Mouse (Mus musculus) testis, adult 2 months (tissue): ENCODE measurements at regions not wholly inside any gene's neighbourhood (a gene's known extent, or its start where the extent isn't known, plus 50 kb on each side); places are given as distances from the start of the nearest gene placed in this dataset.

Experiments
- H3K27ac ChIP-seq: fragments of 200-500 bp; 2 replicates; pipeline ENCODE4 v1.5.1; 2012; ENCODE audit warnings: low read depth, low read length; ENCODE audit not compliant: control insufficient read depth, insufficient read depth
- H3K27me3 ChIP-seq: fragments of 200-500 bp; 2 replicates; pipeline ENCODE4 v1.6.1; 2012; ENCODE audit warnings: mild to moderate bottlenecking, low read length, moderate library complexity; ENCODE audit not compliant: control insufficient read depth, insufficient read depth
- H3K36me3 ChIP-seq: fragments of 200-500 bp; 2 replicates; pipeline ENCODE4 v1.6.1; 2012; ENCODE audit warnings: mild to moderate bottlenecking, low read length; ENCODE audit not compliant: control insufficient read depth, insufficient read depth
- H3K4me1 ChIP-seq: fragments of 200-500 bp; 2 replicates; pipeline ENCODE4 v1.6.1; 2012; ENCODE audit warnings: low read length; ENCODE audit not compliant: control insufficient read depth, insufficient read depth
- H3K4me3 ChIP-seq: fragments of 200-500 bp; 2 replicates; pipeline ENCODE4 v1.5.1; 2012; ENCODE audit warnings: low read depth, mild to moderate bottlenecking, low read length, moderate library complexity, mixed read lengths; ENCODE audit not compliant: control insufficient read depth
- CTCF ChIP-seq: fragments of 200-500 bp; IDR thresholded peaks from 2 replicates; pipeline ENCODE4 v1.5.1; 2012; ENCODE audit warnings: low read depth, mild to moderate bottlenecking, inconsistent platforms, low read length, moderate library complexity; ENCODE audit not compliant: control insufficient read depth, insufficient read depth, insufficient replicate concordance
- POLR2A ChIP-seq: fragments of 200-500 bp; IDR thresholded peaks from 2 replicates; pipeline ENCODE4 v1.6.1; 2012; ENCODE audit warnings: low read depth, mild to moderate bottlenecking, inconsistent platforms, low read length, moderate library complexity; ENCODE audit not compliant: control insufficient read depth

DNA sequence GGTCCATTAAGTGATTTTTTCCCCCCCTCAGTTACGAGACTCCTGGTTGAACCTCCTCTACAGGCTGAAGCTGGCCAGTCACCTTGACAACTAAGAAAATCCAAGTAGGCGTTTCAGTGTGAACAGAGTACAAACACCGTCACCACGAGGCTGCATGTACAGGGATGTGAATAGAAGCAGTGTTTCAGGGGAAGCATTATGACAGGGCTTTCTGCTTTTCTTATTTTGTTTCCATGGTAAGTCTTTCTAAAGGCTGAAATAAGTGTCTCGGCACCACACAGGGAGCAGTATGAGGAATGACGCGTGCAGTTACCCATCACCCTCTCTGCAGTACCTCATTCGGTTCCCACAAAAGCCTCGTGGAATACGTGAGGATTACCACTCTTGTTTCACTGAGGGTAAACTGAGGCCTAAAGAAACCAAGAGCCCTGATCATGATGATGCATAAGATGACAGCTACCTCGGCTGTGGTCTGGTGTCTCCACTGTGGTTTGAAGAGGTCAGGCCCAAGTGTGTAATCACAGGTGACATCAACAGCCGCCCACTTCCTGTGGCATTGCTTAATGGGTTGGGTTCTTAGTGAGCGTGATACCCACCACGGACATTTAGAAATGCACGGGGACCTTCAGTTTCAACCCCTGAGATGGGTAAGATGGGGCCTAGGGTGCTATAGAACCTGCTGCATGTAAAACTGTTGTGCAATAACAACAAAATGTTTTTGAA, 230.5 kb downstream of the Foxo1 start:
- no peaks in the 10 kb centered on the region for H3K36me3 ChIP-seq
- H3K27me3 ChIP-seq, result no peaks in the 10 kb centered on the region
- TF ChIP-seq POLR2A (no peak), CTCF (no peak)
- no peaks in the 10 kb centered on the region for H3K4me1 ChIP-seq
- H3K27ac ChIP-seq, result no peak overlapping the region
- H3K4me3 ChIP-seq, result no peak overlapping the region

- no peak overlapping the region for H3K4me3 ChIP-seq
- H3K36me3 ChIP-seq, result no peaks in the 10 kb centered on the region
- no peaks in the 10 kb centered on the region for H3K4me1 ChIP-seq
- H3K27me3 ChIP-seq, result no peaks in the 10 kb centered on the region
- no peak overlapping the region for H3K27ac ChIP-seq
- TF ChIP-seq POLR2A (no peak), CTCF (no peak)
Observed at GRCm38 (mm10) chr3:52496965-52497364, 228.8 kb downstream of the Foxo1 start.

DNA sequence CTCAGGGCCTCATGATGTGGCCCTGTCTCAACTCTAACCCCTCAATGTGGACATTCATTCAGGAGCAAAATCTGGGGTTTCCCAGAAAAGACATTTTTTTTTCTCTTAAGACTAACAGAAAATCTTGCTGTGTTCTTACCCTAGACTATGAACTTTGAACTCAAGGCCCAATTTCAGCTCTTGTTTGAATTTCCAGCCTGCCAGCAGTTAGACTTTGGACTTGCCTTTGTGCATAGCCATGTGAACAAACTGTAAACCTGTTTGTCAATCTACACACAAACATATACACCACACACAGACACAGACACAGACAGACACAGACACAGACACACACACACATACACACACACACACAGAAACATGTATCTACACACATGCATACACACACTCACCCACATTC, 227.3 kb downstream of the Foxo1 start:
- Histone ChIP-seq H3K4me3 (no peak overlapping the region), H3K27ac (no peak overlapping the region), H3K36me3 (no peaks in the 10 kb centered on the region), H3K27me3 (no peaks in the 10 kb centered on the region), H3K4me1 (no peaks in the 10 kb centered on the region)
- TF ChIP-seq POLR2A (no peak), CTCF (no peak)

DNA sequence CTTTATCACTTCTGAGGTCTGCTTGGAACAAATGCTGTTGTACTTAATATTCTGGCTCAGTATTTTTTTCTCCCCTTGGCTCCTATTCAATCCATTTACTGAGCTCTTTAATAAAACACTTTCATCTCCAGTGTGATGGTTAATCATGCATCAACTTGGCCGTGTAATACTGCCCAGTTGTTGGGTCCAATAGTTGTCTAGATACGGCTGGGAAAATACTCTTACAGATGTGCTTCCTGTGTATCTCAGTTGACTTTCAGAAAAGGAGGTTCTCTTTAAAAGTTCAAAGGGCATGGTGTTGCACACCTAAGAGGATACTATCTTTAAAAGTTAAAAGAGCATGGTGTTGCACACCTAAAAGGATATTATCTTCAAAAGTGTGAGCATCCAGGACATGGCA, 226.8 kb downstream of the Foxo1 start:
- no peaks in the 10 kb centered on the region for H3K36me3 ChIP-seq
- no peaks in the 10 kb centered on the region for H3K27me3 ChIP-seq

DNA sequence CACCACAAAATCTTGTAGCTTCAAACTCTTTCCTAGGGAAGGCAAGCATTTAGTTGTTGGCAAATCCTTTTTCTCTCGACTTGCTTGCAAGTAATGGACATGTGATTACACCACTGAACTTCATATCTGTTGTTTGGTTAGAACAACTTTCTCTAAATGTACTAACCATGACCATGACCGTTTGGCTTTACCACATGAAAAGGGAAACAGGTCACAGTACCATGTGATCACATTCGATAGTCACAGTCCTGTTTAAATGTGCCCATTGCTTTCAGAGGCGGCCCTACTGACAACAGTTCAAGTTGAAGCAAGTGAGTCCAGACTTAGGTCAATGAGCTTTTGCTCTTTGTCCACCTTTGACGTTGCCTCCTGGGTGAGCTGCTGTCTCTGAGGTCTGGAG, 211.1 kb downstream of the Foxo1 start:
- Histone ChIP-seq H3K4me3 (no peak overlapping the region), H3K27me3 (no peaks in the 10 kb centered on the region), H3K36me3 (no peaks in the 10 kb centered on the region), H3K4me1 (no peaks in the 10 kb centered on the region), H3K27ac (no peak overlapping the region)
- TF ChIP-seq CTCF (no peak), POLR2A (no peak)

More for the DNA sequence above, 226.8 kb downstream of the Foxo1 start:
- TF ChIP-seq CTCF (no peak), POLR2A (no peak)
- Histone ChIP-seq H3K4me3 (no peak overlapping the region), H3K4me1 (no peaks in the 10 kb centered on the region), H3K27ac (no peak overlapping the region)

GRCm38 (mm10) chr3:52469900-52470299, 201.8 kb downstream of the Foxo1 start:
- Histone ChIP-seq H3K36me3 (no peaks in the 10 kb centered on the region), H3K27me3 (no peaks in the 10 kb centered on the region), H3K4me3 (no peak overlapping the region), H3K27ac (no peak overlapping the region), H3K4me1 (no peaks in the 10 kb centered on the region)
- no peak for TF ChIP-seq POLR2A
- no peak for TF ChIP-seq CTCF

DNA sequence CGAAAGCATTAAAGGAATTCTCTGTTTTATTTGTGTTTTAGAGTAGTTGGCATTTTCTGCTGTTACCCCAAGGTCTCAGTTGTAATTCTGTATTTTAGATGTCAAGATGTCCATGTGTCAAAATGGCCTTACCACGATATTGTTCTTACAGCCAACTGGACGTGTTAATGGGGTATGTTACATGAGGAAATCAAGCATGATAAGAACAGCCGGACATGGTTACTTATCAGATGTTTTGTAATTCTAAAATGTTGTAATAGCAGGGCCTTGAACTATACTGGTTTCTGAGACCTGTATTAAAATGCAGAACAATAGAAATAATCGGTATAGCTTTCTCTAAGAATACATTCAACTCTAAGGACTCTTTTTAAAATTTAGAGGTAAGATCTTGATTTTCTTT, 201.3 kb downstream of the Foxo1 start:
- no peaks in the 10 kb centered on the region for H3K4me1 ChIP-seq
- H3K27me3 ChIP-seq, result no peaks in the 10 kb centered on the region
- TF ChIP-seq CTCF (no peak), POLR2A (no peak)
- H3K36me3 ChIP-seq, result no peaks in the 10 kb centered on the region
- no peak overlapping the region for H3K4me3 ChIP-seq
- H3K27ac ChIP-seq, result no peak overlapping the region
